Mouse (Mus musculus) spleen, postnatal 10 days (tissue): ENCODE results near the gene Brinp1.
"Not testable (repeated sequence)": the region's sequence is repeated elsewhere in the genome, so short reads cannot be mapped to it uniquely, and the experiment has no call there.

ENCODE experiments used
- DNase-seq, 2 experiments: peaks; one replicate each; pipeline ENCODE4 v3.0.0; 2021 to 2022; ENCODE audit warnings: low spot score in 2 of 2

Gene Brinp1

DNA sequence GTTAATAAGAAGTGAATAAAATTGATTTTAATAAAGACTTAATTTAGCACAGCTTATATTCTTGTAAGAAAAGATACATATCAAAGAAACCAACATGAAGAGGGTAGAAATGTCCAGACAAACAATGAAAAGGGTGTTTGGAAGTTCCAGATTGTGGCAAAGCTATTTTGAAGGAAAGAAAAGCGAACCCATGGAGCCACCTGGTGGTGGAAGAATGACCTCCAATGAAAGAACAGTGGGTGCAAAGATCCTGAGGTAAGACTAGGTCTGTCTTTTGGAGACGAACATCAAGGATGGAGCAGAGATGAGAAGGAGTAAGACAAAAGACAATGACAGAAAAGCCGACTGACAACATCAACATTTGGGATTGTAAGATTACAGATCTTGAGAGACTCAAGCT, 108.2 kb downstream of the Brinp1 start:
- no peak for DNase-seq

- DNase-seq: not testable (repeated sequence)
Observed at GRCm38 (mm10) chr4:68813997-68814396, 140.2 kb downstream of the Brinp1 start.

DNA sequence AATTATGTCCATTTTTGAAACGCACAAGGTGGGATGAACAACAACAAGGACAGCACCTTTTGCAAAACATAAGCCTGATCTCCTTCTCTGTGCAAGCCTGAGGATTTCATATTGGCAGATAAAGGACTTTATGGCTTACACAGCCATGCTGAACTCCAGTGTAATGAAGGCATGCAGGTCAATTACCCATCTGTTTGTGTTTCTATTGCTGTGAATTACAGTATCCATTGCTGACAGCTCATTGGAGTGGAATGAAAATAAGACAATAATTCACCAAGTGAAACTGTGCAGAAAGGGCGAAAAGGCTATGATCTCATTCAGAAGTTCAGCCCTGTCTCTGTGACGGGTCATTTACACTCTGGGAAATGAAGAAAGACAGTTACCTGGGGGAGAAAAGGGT, 147.7 kb downstream of the Brinp1 start:
- DNase-seq: no peak

DNA sequence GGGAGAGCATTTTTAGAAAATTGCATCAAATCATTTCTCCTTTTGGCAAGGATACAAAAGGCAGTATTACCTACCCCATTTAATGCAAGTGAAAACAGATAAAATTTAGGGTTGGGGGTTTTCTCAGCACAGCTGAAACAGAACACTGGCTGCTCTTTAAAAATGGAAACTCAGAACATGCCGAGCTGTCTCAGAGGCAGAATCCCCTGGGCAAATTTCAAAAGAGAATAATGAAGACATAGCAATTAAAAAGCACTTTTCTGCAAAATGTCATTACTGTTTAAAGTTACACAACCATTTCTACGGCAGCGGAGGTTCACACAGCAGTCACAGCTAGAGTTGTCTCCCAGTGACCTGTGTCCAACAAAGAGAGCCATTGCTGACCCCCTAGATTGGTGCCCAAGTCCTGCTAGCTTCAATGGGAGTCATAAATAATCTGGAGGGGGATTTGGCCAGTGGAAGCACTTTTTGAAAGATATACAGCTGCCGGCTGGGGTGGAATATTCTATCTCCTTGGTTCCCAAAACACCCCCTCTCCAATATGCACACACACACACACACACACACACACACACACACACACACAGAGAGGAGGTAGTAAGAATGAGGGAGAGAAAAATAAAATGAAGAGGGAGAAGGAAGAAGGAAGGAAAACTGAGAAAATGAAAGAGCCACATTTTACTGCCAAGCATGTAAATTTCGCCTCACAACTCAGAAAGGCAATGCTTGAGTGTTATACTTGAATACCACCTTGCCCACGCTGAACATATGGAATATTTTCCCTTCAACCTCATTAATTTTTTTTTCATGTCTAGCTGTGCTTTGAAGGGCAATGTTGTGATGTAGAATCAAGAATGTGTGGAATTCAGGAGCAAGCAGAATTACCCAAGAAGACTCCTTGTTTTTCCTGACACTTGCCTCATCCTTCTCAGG, 152.0 kb downstream of the Brinp1 start:
- DNase-seq: no peak

DNA sequence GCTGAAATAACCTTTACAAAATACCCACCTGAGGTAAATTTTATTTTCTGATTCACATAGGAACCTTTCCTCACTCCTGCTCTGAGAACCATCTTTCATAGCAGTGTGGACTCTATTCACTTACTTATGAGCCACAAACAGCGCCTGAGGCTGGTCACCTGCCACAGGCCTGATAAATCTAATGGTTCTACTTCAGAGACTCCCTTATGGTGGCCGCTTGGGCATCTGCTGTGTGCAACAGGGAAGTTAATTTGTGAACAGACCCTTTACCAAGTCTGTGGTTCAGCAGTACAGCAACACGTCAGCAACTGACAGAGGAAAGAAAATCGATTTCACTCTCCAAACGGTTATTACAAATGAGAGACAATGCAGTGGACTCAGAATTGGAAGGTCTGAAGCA, 164.2 kb downstream of the Brinp1 start:
- no peak for DNase-seq

DNA sequence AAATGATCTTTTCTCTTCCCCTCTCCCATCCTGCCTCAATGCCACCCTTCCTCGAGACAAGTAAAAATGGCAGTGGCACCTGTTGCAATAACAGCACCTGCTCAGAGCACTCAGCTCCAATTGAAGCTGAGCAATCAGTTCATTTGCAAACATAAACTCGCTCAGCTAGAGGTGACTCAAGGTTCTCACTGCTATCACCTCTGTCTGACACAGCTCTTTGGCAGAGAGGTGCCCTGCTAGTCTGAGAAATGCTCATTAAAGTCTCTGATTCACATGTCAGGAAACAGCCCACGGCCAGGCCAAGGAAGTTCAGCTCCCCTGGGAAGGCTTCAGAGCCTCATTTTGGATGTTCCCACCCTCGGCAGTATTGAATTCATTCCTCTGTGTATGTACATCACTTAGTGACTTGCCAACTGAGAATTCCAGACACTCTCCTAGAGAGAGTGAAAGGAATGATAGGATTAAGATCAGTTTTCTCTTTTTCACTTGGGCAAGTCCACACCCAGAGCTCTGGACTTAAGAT, 165.7 kb downstream of the Brinp1 start:
- no peak for DNase-seq

DNA sequence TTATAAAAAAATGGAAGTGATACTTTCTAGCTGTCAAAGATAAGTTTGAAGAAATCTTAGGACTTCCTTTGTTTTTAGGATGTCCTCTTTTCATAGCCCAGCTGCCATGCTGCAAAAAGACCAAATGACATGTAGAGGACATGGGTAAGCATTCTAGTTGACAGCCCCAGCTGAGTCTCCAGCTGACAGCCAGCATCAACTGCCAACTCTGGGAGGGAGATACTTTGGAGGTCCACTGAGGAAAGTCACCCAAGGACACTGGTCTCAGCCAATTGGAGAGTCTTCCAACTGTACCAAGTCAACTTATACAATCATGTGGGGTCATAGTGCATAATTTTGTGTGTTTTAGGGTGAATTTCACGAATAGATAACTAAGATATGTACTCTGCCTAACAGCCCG, 166.6 kb downstream of the Brinp1 start:
- DNase-seq: no peak

GRCm38 (mm10) chr4:68768256-68768655, 185.9 kb downstream of the Brinp1 start:
- DNase-seq: no peak

DNA sequence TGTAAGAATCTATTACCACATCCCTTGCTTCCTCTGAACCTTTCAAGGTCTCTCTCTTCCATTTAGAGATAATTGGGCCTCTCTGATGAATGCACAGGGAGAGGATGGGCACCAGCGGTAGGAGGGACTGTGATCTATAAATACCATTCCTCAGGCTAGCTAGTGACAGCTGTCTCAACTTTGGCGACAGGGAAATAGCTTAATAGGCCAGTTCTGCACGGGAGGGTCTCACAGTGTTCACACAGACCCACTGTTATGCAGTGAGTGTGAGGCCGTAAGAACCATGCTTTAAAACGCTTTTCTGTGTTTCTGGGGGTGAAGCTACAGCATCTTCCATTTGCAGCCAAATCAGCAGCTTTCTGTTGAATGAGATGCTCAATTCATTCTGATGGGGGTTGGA, 186.8 kb downstream of the Brinp1 start:
- DNase-seq: no peak

DNA sequence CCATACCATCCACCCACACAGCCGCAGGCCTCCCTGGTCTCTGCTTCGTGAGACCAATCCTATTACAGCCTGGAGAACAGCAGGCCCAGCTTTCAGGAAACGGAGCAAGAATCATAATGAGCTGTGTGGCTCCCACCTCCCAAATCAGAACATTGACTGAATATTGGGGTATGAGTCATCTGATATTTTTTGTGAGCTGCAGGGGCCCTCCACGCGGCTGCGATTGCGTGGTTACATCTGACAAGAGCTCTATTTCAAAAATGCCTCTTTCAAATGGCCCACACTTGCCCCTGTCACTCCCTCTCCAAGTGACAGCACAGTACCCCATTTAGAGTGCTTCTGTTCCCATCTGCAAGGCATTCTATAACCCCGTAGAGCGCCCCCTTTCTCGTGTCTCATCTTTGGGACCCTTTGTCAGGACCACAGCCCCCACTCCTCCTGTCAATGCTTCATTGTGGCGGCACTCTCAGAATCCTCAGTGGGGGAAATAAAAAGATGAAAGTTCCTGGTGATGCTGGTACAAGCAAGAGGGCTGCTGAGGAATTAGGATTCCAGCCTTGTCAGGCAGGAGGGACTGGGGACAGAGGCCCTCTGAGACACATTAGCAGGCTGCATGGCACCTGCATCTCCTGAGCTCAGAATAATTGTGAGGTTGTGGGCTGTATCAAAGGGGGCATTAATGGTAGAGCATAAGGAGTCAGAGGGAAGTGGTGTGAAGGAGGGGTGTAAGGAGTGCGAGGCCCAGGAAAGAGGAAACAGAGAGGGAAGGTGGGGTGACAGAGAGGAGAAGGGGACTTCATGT, 188.2 kb downstream of the Brinp1 start:
- no peak for DNase-seq

GRCm38 (mm10) chr4:68764937-68765336, 189.3 kb downstream of the Brinp1 start:
- DNase-seq: no peak

DNA sequence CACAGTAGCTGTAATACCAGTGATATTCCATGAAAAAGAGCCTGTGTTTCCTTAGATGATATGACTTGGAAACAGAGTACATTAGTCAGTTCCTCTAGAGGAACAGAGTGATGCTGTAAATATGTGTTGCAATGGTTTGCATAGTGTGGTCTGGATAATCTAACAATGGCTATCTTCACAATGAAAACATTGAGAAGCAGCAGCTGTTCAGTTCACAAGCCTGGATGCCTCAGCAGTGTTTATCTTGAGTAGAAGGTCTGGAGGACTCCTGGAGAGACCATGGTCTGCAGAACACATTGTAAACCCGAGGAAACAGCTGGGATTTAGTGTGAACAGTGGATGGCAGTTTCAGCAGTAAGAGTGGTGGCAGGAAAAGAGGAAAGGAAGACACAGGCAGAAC, 233.2 kb downstream of the Brinp1 start:
- no peak for DNase-seq
